Comparison of ENCODE assay signal across 12 mouse cellular contexts in the genomic region with DNA sequence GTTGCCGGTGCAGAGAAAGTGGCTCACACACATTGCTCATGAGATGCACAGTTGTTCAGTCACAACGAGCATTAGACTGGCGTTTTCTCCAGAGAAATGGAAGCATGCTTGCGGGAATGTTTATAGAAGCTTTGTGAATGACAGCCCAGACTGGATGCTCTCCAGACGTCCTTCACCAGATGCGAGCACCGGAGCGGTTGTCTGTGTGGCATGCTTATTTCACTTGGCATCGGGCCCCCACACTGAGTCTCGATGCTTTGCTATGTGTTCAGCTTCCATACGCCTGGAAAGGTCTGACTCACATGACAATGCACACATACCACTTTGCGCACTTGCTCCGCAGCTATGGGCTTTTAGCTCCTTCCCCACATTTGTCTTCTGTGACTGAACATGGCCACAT. TPM values are rescaled to one million over a fixed set of nuclear protein-coding genes. Genes with fewer than 3 reads are reported as not detected.
DNase-seq lines count a peak whose midpoint lies in the region; ATAC-seq and TF ChIP-seq lines count a peak whose summit lies in the region.
"Had no signal": no experiment of that assay in that cellular context is flagged by ENCODE, and none has a peak within 500 bp of the region (broad histone marks: within the 10 kb centered on the region; RNA-seq: fewer than 3 reads in every experiment).

No protein-coding gene starts in this region.

- ATAC-seq in lung, embryonic 14.5 days (ENCODE audit: insufficient read depth), result no peak; the same call in 1 of the 2 replicates
- ATAC-seq in stomach, embryonic 16.5 days (ENCODE audit: insufficient read depth, low FRiP score), result no peak
- no peak for ATAC-seq in erythroid progenitor cell, adult 5-6 weeks (replicated peaks; ENCODE audit: low FRiP score, poor library complexity, severe bottlenecking)
- ATAC-seq: midbrain, embryonic 15.5 days had no signal

- no peak for TF ChIP-seq CTCF in lung, embryonic 14.5 days (IDR thresholded peaks at IDR 0.05; ENCODE audit: low read depth)

- no peak overlapping the region for H3K9ac ChIP-seq in lung, embryonic 14.5 days
- no peak overlapping the region for H3K9ac ChIP-seq in stomach, embryonic 16.5 days (ENCODE audit: low read length)
- H3K9ac ChIP-seq: hindbrain, embryonic 15.5 days; midbrain, embryonic 15.5 days had no signal

- H3K36me3 ChIP-seq in lung, embryonic 14.5 days (ENCODE audit: insufficient read depth), result no peaks in the 10 kb centered on the region
- no peaks in the 10 kb centered on the region for H3K36me3 ChIP-seq in stomach, embryonic 16.5 days (ENCODE audit: control insufficient read depth, insufficient read depth, low read length)
- H3K36me3 ChIP-seq: hindbrain, embryonic 15.5 days; midbrain, embryonic 15.5 days had no signal

- no peak overlapping the region for H3K4me3 ChIP-seq in lung, embryonic 14.5 days (ENCODE audit: low read depth, low read length)
- H3K4me3 ChIP-seq in stomach, embryonic 16.5 days (replicated peaks; ENCODE audit: low read length), result no peak overlapping the region
- H3K4me3 ChIP-seq: erythroblast, embryonic 14.5 days; hindbrain, embryonic 15.5 days; midbrain, embryonic 15.5 days had no signal

- peak; percentile 5 for DNase-seq in embryo, embryonic 10.5 days (ENCODE audit: low spot score)
- no peak for DNase-seq in embryo, embryonic 11 days
- DNase-seq in lung, embryonic 14.5 days, result peak; percentile 54
- no peak for DNase-seq in lung, postnatal 14 days
- peak; percentile 19 to 20 for DNase-seq in layer of hippocampus, postnatal 10 days (ENCODE audit: low spot score in 2 of 2)
- DNase-seq in kidney, postnatal 14 days, result no peak
- DNase-seq: lung, adult 18-20 months had no signal

- H3K27me3 ChIP-seq in lung, embryonic 14.5 days (ENCODE audit: insufficient read depth, low read length), result no peaks in the 10 kb centered on the region
- no peaks in the 10 kb centered on the region for H3K27me3 ChIP-seq in stomach, embryonic 16.5 days (ENCODE audit: control insufficient read depth, insufficient read depth, low read length)
- H3K27me3 ChIP-seq: hindbrain, embryonic 15.5 days; midbrain, embryonic 15.5 days had no signal

- no peak overlapping the region for H3K27ac ChIP-seq in lung, embryonic 14.5 days (ENCODE audit: low read depth)
- H3K27ac ChIP-seq in stomach, embryonic 16.5 days (ENCODE audit: low read length), result no peak overlapping the region
- H3K27ac ChIP-seq: hindbrain, embryonic 15.5 days; midbrain, embryonic 15.5 days had no signal

- 46% methylated on average over 13 of the region's 13 CpGs for WGBS in lung, embryonic 14.5 days
- WGBS in stomach, embryonic 16.5 days, result 48% methylated on average over 13 of the region's 13 CpGs

- H3K4me2 ChIP-seq in lung, embryonic 14.5 days, result peak overlapping the region; percentile 8; the same call in 1 of the 2 replicates
- peak overlapping the region; percentile 16; the same call in 1 of the 2 replicates for H3K4me2 ChIP-seq in stomach, embryonic 16.5 days (ENCODE audit: low read depth, low read length)
- H3K4me2 ChIP-seq: hindbrain, embryonic 15.5 days; midbrain, embryonic 15.5 days had no signal

- H3K4me1 ChIP-seq in lung, embryonic 14.5 days (ENCODE audit: insufficient read depth), result no peaks in the 10 kb centered on the region
- H3K4me1 ChIP-seq in stomach, embryonic 16.5 days (ENCODE audit: control insufficient read depth, insufficient read depth, low read length), result peaks cover 3% of the 10 kb centered on the region; the same call in 1 of the 2 replicates
- H3K4me1 ChIP-seq: hindbrain, embryonic 15.5 days; midbrain, embryonic 15.5 days had no signal

- no peaks in the 10 kb centered on the region for H3K9me3 ChIP-seq in lung, embryonic 14.5 days (ENCODE audit: low read depth, low read length)
- no peaks in the 10 kb centered on the region for H3K9me3 ChIP-seq in stomach, embryonic 16.5 days (replicated peaks; ENCODE audit: control insufficient read depth, low read length)
- H3K9me3 ChIP-seq: hindbrain, embryonic 15.5 days; midbrain, embryonic 15.5 days had no signal

RNA-seq across cellular contexts. Expression of a gene that starts 56.8 kb away (rescaled TPM):
- 10.6 and 12.2 TPM in 2 replicates for polyA plus RNA-seq in lung, embryonic 14.5 days (2014; fragmentation: Nextera tagmentation; extraction: Ambion mirVana)
- total RNA-seq in layer of hippocampus, postnatal 10 days (2021), result 1 to 10 TPM; 3.6 to 4.3 TPM
- 14.4 and 15.3 TPM in 2 replicates for polyA plus RNA-seq in stomach, embryonic 16.5 days (2015; fragmentation: Nextera tagmentation; extraction: Ambion mirVana)
- 0.42 and 0.72 TPM in 2 replicates for total RNA-seq in erythroid progenitor cell, adult 5-6 weeks (2015; ENCODE audit: low replicate concordance)
- 1.2 TPM in 1 of 2 replicates, not detected in the other for total RNA-seq in erythroid progenitor cell, adult 5-6 weeks (2017; ENCODE audit: low replicate concordance)
- polyA plus RNA-seq: erythroblast, embryonic 14.5 days had no signal

Comparison
In these comparisons a context has a peak if more than half of its experiments do, and no peak if none do; other contexts are left out.
1. DNase-seq: peak in embryo, embryonic 10.5 days (single experiment), lung, embryonic 14.5 days (single experiment) and layer of hippocampus, postnatal 10 days (2 of 2); none in embryo, embryonic 11 days (single experiment), lung, postnatal 14 days (single experiment) and kidney, postnatal 14 days (single experiment).